Mouse (Mus musculus) heart, postnatal 0 days (tissue): ENCODE measurements at regions not wholly inside any gene's neighbourhood (a gene's known extent, or its start where the extent isn't known, plus 50 kb on each side); places are given as distances from the start of the nearest gene placed in this dataset.

ENCODE experiments used
- ATAC-seq: fragments of 200-750 bp; cut with Nextera tagmentation; 2 replicates; pipeline ENCODE4 v1.8.0; 2017; ENCODE audit warnings: low read depth, moderate number of reproducible peaks, moderate library complexity; ENCODE audit not compliant: insufficient read depth
- DNase-seq: peaks from one replicate; pipeline ENCODE4 v3.0.0-alpha.2; 2016; ENCODE audit warnings: low spot score
- H3K27ac ChIP-seq: fragments of 300-500 bp; sonication (generic); 2 replicates; pipeline ENCODE4 v1.5.1; 2014; ENCODE audit warnings: low read depth, mild to moderate bottlenecking
- H3K27me3 ChIP-seq: fragments of 300-500 bp; sonication (generic); 2 replicates; pipeline ENCODE4 v1.6.1; 2014; ENCODE audit warnings: low read length, mixed read lengths; ENCODE audit not compliant: control insufficient read depth, insufficient read depth
- H3K36me3 ChIP-seq: fragments of 300-500 bp; sonication (generic); replicated peaks from 2 replicates; pipeline ENCODE4 v1.6.1; 2014; ENCODE audit warnings: low read length, mixed read lengths; ENCODE audit not compliant: control insufficient read depth, insufficient read depth
- H3K4me1 ChIP-seq: fragments of 300-500 bp; sonication (generic); 2 replicates; pipeline ENCODE4 v1.6.1; 2014; ENCODE audit warnings: antibody characterized with exemption; ENCODE audit not compliant: control insufficient read depth, insufficient read depth
- H3K4me2 ChIP-seq: fragments of 300-500 bp; sonication (generic); 2 replicates; pipeline ENCODE4 v1.6.1; 2014; ENCODE audit warnings: low read depth, mild to moderate bottlenecking, low read length, moderate library complexity
- H3K4me3 ChIP-seq: fragments of 300-500 bp; sonication (generic); 2 replicates; pipeline ENCODE4 v1.5.1; 2014; ENCODE audit warnings: low read depth, low read length
- H3K9ac ChIP-seq: fragments of 300-500 bp; sonication (generic); replicated peaks from 2 replicates; pipeline ENCODE4 v1.6.1; 2014; ENCODE audit warnings: low read depth, low read length, mixed read lengths
- H3K9me3 ChIP-seq: fragments of 300-500 bp; sonication (generic); replicated peaks from 2 replicates; pipeline ENCODE4 v1.6.1; 2016; ENCODE audit warnings: low read length; ENCODE audit not compliant: control insufficient read depth
- CTCF ChIP-seq: IDR thresholded peaks from 2 replicates; pipeline ENCODE4 v1.5.1; 2016; ENCODE audit warnings: antibody characterized with exemption, control low read depth, low read depth
- EP300 ChIP-seq: IDR thresholded peaks from 2 replicates; pipeline ENCODE4 v1.6.1; 2016; ENCODE audit warnings: antibody characterized with exemption, low read depth
- WGBS: fragments of 180-500 bp; shearing (Covaris S2); extraction: QIAGEN DNeasy Blood & Tissue Kit; methylation state at CpG from one replicate; pipeline ENCODE4 v1.1.7; 2014; 5-methylcytosine and 5-hydroxymethylcytosine counted together

DNA sequence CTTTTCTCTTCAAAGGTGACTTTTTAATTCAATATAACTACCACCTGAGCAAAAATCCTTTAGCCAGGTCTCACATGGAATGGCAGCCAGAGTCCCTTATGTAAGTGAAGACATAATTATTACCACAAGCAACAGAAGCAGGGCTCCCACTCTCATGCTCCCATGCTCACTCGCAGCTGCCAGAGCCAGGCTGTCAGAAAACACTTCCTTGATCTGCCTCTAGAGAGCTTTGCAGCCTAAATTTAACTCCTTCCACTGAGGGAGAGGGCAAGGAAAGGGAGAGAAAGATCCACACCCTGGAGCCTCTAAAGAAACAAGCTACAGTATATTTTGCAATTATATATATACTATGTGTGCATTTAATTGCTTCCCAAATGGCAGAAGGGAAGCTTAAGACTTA is 272.3 kb upstream of the Sgcd start:
- no peaks in the 10 kb centered on the region for H3K36me3 ChIP-seq
- H3K27me3 ChIP-seq, result no peaks in the 10 kb centered on the region
- no peaks in the 10 kb centered on the region for H3K4me1 ChIP-seq
- TF ChIP-seq EP300, result no peak
- no peak for TF ChIP-seq CTCF
- WGBS, result 4% methylated on average over 1 of the region's 1 CpGs
- no peak overlapping the region for H3K9ac ChIP-seq
- no peaks in the 10 kb centered on the region for H3K9me3 ChIP-seq
- ATAC-seq (no peak), DNase-seq (no peak)
- no peak overlapping the region for H3K27ac ChIP-seq
- no peak overlapping the region for H3K4me3 ChIP-seq
- H3K4me2 ChIP-seq, result no peak overlapping the region

GRCm38 (mm10) chr11:48250678-48251317 is 262.0 kb upstream of the Sgcd start:
- 62% methylated on average over 4 of the region's 4 CpGs for WGBS
- DNase-seq, result no peak
- Histone ChIP-seq H3K4me2 (no peak overlapping the region), H3K27ac (no peak overlapping the region), H3K4me1 (no peaks in the 10 kb centered on the region), H3K36me3 (no peaks in the 10 kb centered on the region), H3K4me3 (no peak overlapping the region), H3K9me3 (no peaks in the 10 kb centered on the region), H3K27me3 (no peaks in the 10 kb centered on the region), H3K9ac (no peak overlapping the region)
- no peak for TF ChIP-seq EP300
- no peak for TF ChIP-seq CTCF
- no peak for ATAC-seq

- 17% methylated on average over 1 of the region's 1 CpGs for WGBS
- no peaks in the 10 kb centered on the region for H3K4me1 ChIP-seq
- no peaks in the 10 kb centered on the region for H3K27me3 ChIP-seq
- no peak overlapping the region for H3K27ac ChIP-seq
- TF ChIP-seq CTCF (no peak), EP300 (no peak)
- H3K9ac ChIP-seq, result no peak overlapping the region
- H3K9me3 ChIP-seq, result no peaks in the 10 kb centered on the region
- H3K4me3 ChIP-seq, result no peak overlapping the region
- ATAC-seq (0 out of 2 replicates have a peak, but pooled peaks have one; percentile 36), DNase-seq (peak; percentile 21)
- H3K36me3 ChIP-seq, result no peaks in the 10 kb centered on the region
- H3K4me2 ChIP-seq, result no peak overlapping the region
Observed at GRCm38 (mm10) chr11:48249315-48249714, 260.5 kb upstream of the Sgcd start.

- Histone ChIP-seq H3K36me3 (no peaks in the 10 kb centered on the region), H3K9me3 (no peaks in the 10 kb centered on the region), H3K4me1 (no peaks in the 10 kb centered on the region), H3K27me3 (no peaks in the 10 kb centered on the region), H3K27ac (no peak overlapping the region), H3K4me3 (no peak overlapping the region), H3K4me2 (no peak overlapping the region), H3K9ac (no peak overlapping the region)
- TF ChIP-seq CTCF (no peak), EP300 (no peak)
- WGBS, result 71% methylated on average over 4 of the region's 4 CpGs
- DNase-seq (no peak), ATAC-seq (no peak)
Observed at GRCm38 (mm10) chr11:48221156-48221555, 232.4 kb upstream of the Sgcd start.

GRCm38 (mm10) chr11:48219157-48219556 is 230.4 kb upstream of the Sgcd start:
- DNase-seq (no peak), ATAC-seq (no peak)
- Histone ChIP-seq H3K4me3 (no peak overlapping the region), H3K9me3 (no peaks in the 10 kb centered on the region), H3K4me2 (no peak overlapping the region), H3K27me3 (no peaks in the 10 kb centered on the region), H3K4me1 (no peaks in the 10 kb centered on the region), H3K9ac (no peak overlapping the region), H3K27ac (no peak overlapping the region), H3K36me3 (no peaks in the 10 kb centered on the region)
- WGBS, result 41% methylated on average over 1 of the region's 1 CpGs
- TF ChIP-seq CTCF (no peak), EP300 (no peak)

- DNase-seq, result no peak
- TF ChIP-seq EP300 (no peak), CTCF (no peak)
Observed at GRCm38 (mm10) chr11:48216762-48217161, 228.0 kb upstream of the Sgcd start.

More at GRCm38 (mm10) chr11:48216762-48217161, 228.0 kb upstream of the Sgcd start:
- no peak overlapping the region for H3K9ac ChIP-seq
- no peaks in the 10 kb centered on the region for H3K36me3 ChIP-seq
- no peak overlapping the region for H3K4me2 ChIP-seq
- H3K9me3 ChIP-seq, result no peaks in the 10 kb centered on the region
- 51% methylated on average over 2 of the region's 2 CpGs for WGBS
- H3K4me3 ChIP-seq, result no peak overlapping the region
- no peak overlapping the region for H3K27ac ChIP-seq
- H3K4me1 ChIP-seq, result no peaks in the 10 kb centered on the region
- no peak for ATAC-seq
- no peaks in the 10 kb centered on the region for H3K27me3 ChIP-seq
